Mouse (Mus musculus) brain, embryonic 14.5 days (tissue): ENCODE measurements around the gene Smim17.

Experiments
- CTCF ChIP-seq: fragments of 200-500 bp; IDR thresholded peaks from 2 replicates; pipeline ENCODE4 v1.5.1; 2012; ENCODE audit warnings: inconsistent platforms, mild to moderate bottlenecking, moderate library complexity, borderline replicate concordance; ENCODE audit not compliant: insufficient read depth, insufficient read length; ENCODE audit errors: extremely low read depth
- POLR2A ChIP-seq: fragments of 200-500 bp; IDR thresholded peaks from 2 replicates; pipeline ENCODE4 v1.6.1; 2012; ENCODE audit warnings: mild to moderate bottlenecking, inconsistent platforms, borderline replicate concordance; ENCODE audit not compliant: poor library complexity, insufficient read depth, insufficient read length, severe bottlenecking; ENCODE audit errors: extremely low read depth

- TF ChIP-seq POLR2A (no peak), CTCF (no peak)
These were observed 40.4 kb upstream of the Smim17 start for GRCm38 (mm10) chr7:6358121-6358520.
